ENCODE assay signal across 15 mouse cellular contexts in the genomic region with DNA sequence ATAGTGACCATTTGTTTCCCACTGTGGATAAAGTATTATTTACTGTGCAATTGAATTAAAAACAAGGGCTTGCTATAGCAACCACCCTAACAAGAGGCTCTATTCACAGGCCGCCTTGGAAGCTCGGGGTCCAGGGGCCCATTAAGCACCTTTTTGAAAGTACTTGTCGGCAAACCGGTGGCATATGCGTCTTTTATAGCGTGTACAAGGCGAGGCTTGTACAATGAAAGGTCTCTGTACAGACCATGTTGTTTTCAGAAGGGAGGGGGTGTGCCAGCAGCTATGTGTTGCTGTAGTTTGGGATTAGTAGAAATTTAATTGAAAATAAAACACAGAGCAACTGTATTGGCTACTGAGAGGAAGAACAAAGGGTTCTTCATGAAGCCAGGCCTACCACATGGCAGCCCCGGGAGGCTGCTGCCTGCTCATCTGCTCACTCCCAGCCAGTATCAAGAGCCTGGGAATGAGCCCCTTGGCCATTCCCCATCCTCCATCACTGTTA.
A peak's percentile ranks its signal among the peaks of the same experiment; 100 is the strongest.
DNase-seq lines count a peak whose midpoint lies in the region; ATAC-seq lines count a peak whose summit lies in the region.
"Had no signal": no experiment of that assay in that cellular context is flagged by ENCODE, and none has a peak within 500 bp of the region (broad histone marks: within the 10 kb centered on the region; RNA-seq: fewer than 3 reads in every experiment).

No protein-coding gene starts in this region.

- DNase-seq in neural tube, embryonic 11.5 days (ENCODE audit: low spot score) = peak; percentile 56
- no peak for DNase-seq in neural tube, embryonic 10.5 days (ENCODE audit: extremely low spot score, low spot score)
- no peak for DNase-seq in hindbrain, embryonic 10.5 days (ENCODE audit: low spot score)
- DNase-seq in mesoderm, embryonic 11.5 days (ENCODE audit: low read depth, low spot score) = peak; percentile 55
- no peak for DNase-seq in right cerebral cortex, postnatal 14 days
- no peak for DNase-seq in right cerebral cortex, postnatal 25 days
- no peak for DNase-seq in gastrocnemius, postnatal 25 days
- DNase-seq: cerebellum, adult 11-12 months; kidney, adult 11 months; left cerebral cortex, postnatal 4 days; lung, adult 18-20 months; right cerebral cortex, postnatal 4 days had no signal

- H3K9me3 ChIP-seq in neural tube, embryonic 11.5 days (ENCODE audit: control insufficient read depth, low read length) = no peaks in the 10 kb centered on the region
- no peaks in the 10 kb centered on the region for H3K9me3 ChIP-seq in hindbrain, embryonic 10.5 days
- H3K9me3 ChIP-seq in neural tube, embryonic 15.5 days (replicated peaks) = no peaks in the 10 kb centered on the region
- H3K9me3 ChIP-seq: embryonic facial prominence, embryonic 13.5 days; stomach, embryonic 15.5 days had no signal

- ATAC-seq in neural tube, embryonic 11.5 days (ENCODE audit: insufficient read depth, low FRiP score, low TSS enrichment) = peak; percentile 76
- ATAC-seq in neural tube, embryonic 15.5 days (ENCODE audit: low FRiP score) = peak; percentile 42; the same call in 1 of the 2 replicates

- peaks cover 26% of the 10 kb centered on the region for H3K27me3 ChIP-seq in neural tube, embryonic 11.5 days (ENCODE audit: control insufficient read depth, insufficient read depth, low read length)
- H3K27me3 ChIP-seq in hindbrain, embryonic 10.5 days (ENCODE audit: insufficient read depth, poor library complexity, severe bottlenecking) = peaks cover 7% of the 10 kb centered on the region; the same call in 1 of the 2 replicates
- H3K27me3 ChIP-seq in neural tube, embryonic 15.5 days (replicated peaks) = peaks cover 16% of the 10 kb centered on the region
- H3K27me3 ChIP-seq: stomach, embryonic 15.5 days had no signal

- H3K9ac ChIP-seq in neural tube, embryonic 11.5 days (ENCODE audit: low read length) = no peak overlapping the region
- H3K9ac ChIP-seq in neural tube, embryonic 15.5 days (replicated peaks) = no peak overlapping the region
- H3K9ac ChIP-seq: embryonic facial prominence, embryonic 13.5 days; stomach, embryonic 15.5 days had no signal

- H3K4me2 ChIP-seq in neural tube, embryonic 11.5 days (ENCODE audit: low read depth) = no peak overlapping the region
- H3K4me2 ChIP-seq in neural tube, embryonic 15.5 days = no peak overlapping the region
- H3K4me2 ChIP-seq: embryonic facial prominence, embryonic 13.5 days; stomach, embryonic 15.5 days had no signal

- H3K4me3 ChIP-seq in neural tube, embryonic 11.5 days (ENCODE audit: low read depth, low read length) = no peak overlapping the region
- H3K4me3 ChIP-seq in hindbrain, embryonic 10.5 days = no peak overlapping the region
- no peak overlapping the region for H3K4me3 ChIP-seq in neural tube, embryonic 15.5 days (replicated peaks)
- H3K4me3 ChIP-seq: embryonic facial prominence, embryonic 13.5 days; stomach, embryonic 15.5 days had no signal

- no peaks in the 10 kb centered on the region for H3K36me3 ChIP-seq in neural tube, embryonic 11.5 days (ENCODE audit: control insufficient read depth, insufficient read depth, low read length)
- no peaks in the 10 kb centered on the region for H3K36me3 ChIP-seq in hindbrain, embryonic 10.5 days
- H3K36me3 ChIP-seq in neural tube, embryonic 15.5 days = no peaks in the 10 kb centered on the region
- H3K36me3 ChIP-seq: embryonic facial prominence, embryonic 13.5 days; stomach, embryonic 15.5 days had no signal

- peaks cover 34% of the 10 kb centered on the region for H3K4me1 ChIP-seq in neural tube, embryonic 11.5 days (ENCODE audit: control insufficient read depth, insufficient read depth, low read length)
- peaks cover 68% of the 10 kb centered on the region for H3K4me1 ChIP-seq in hindbrain, embryonic 10.5 days (replicated peaks)
- peaks cover 48% of the 10 kb centered on the region for H3K4me1 ChIP-seq in neural tube, embryonic 15.5 days
- H3K4me1 ChIP-seq: stomach, embryonic 15.5 days had no signal

- H3K27ac ChIP-seq in neural tube, embryonic 11.5 days (ENCODE audit: low read depth, low read length) = no peak overlapping the region; the same call in 1 of the 2 replicates
- H3K27ac ChIP-seq in hindbrain, embryonic 10.5 days = peak overlapping the region; percentile 62; the same call in 1 of the 2 replicates
- no peak overlapping the region for H3K27ac ChIP-seq in neural tube, embryonic 15.5 days (replicated peaks)
- H3K27ac ChIP-seq: embryonic facial prominence, embryonic 13.5 days; stomach, embryonic 15.5 days had no signal

- WGBS in neural tube, embryonic 11.5 days = 19% methylated on average over 8 of the region's 8 CpGs
- WGBS in hindbrain, embryonic 10.5 days = 61% methylated on average over 8 of the region's 8 CpGs
- WGBS in neural tube, embryonic 15.5 days = 11% methylated on average over 8 of the region's 8 CpGs

Comparison
In these comparisons a context has a peak if more than half of its experiments do, and no peak if none do; other contexts are left out.
1. DNase-seq: peak in neural tube, embryonic 11.5 days (single experiment) and mesoderm, embryonic 11.5 days (single experiment); none in neural tube, embryonic 10.5 days (single experiment), hindbrain, embryonic 10.5 days (single experiment), right cerebral cortex, postnatal 14 days (single experiment), right cerebral cortex, postnatal 25 days (single experiment) and gastrocnemius, postnatal 25 days (single experiment).